Mouse (Mus musculus) bone marrow macrophage, adult 2 months (primary cell): ENCODE results near the gene Cby3.

Experiments used
- CTCF ChIP-seq: IDR thresholded peaks from 2 replicates; pipeline ENCODE4 v1.5.1; 2012; ENCODE audit warnings: low read depth, mild to moderate bottlenecking, low read length, moderate library complexity
- POLR2A ChIP-seq: IDR thresholded peaks from 2 replicates; pipeline ENCODE4 v1.6.1; 2012; ENCODE audit warnings: mild to moderate bottlenecking, low read depth, low read length, borderline replicate concordance

- TF ChIP-seq POLR2A (no peak), CTCF (no peak)
These were observed 24.9 kb downstream of the Cby3 start for GRCm38 (mm10) chr11:50379023-50379752.
